Mouse (Mus musculus): ENCODE measurements around the gene Mta2. TPM values are rescaled to one million over a fixed set of nuclear protein-coding genes. Genes with fewer than 3 reads are reported as not detected.
A peak's percentile ranks its signal among the peaks of the same experiment; 100 is the strongest.
"Not testable (repeated sequence)": the region's sequence is repeated elsewhere in the genome, so short reads cannot be mapped to it uniquely, and the experiment has no call there.

Mta2 gene
- total and polyA plus RNA-seq, 3 experiments = 116 to 171 (median 167) TPM

- Histone ChIP-seq H3K4me1 (ENCODE audit: control insufficient read depth in 1 of 2, insufficient read depth in 2 of 2, low read length in 2 of 2) (peaks cover 5 to 21% of the 10 kb centered on the region in 2 experiments; a peak in 3 of 4 replicates), H3K36me3 (ENCODE audit: control insufficient read depth in 1 of 2, insufficient read depth in 2 of 2, low read length in 2 of 2) (peaks cover 0 to 44% of the 10 kb centered on the region in 2 experiments; a peak in 2 of 4 replicates), H3K27ac (ENCODE audit: control insufficient read depth, low read depth, low read length) (no peak overlapping the region), H3K27me3 (ENCODE audit: control insufficient read depth in 1 of 2, insufficient read depth in 2 of 2, low read length in 2 of 2) (no peaks in the 10 kb centered on the region), H3K9me3 (replicated peaks; ENCODE audit: insufficient read depth, low read length) (no peaks in the 10 kb centered on the region), H3K9ac (ENCODE audit: control insufficient read depth, low read depth, low read length, poor library complexity, severe bottlenecking) (no peak overlapping the region; the same call in 1 of the 2 replicates), H3K4me3 (ENCODE audit: control insufficient read depth in 1 of 2, insufficient read depth in 1 of 2, low read depth in 2 of 2, low read length in 2 of 2) (no peak overlapping the region), H3K79me2 (ENCODE audit: control insufficient read depth, insufficient read depth, low read length, poor library complexity) (peaks cover 52% of the 10 kb centered on the region)
- DNase-seq (ENCODE audit: low read depth, low spot score) = no peak
- TF ChIP-seq HCFC1 (IDR thresholded peaks at IDR 0.05; ENCODE audit: low read depth, low read length) = no peak
- no peak for TF ChIP-seq TCF12 (IDR thresholded peaks at IDR 0.05; ENCODE audit: low read depth, low read length)
- TF ChIP-seq ELF1 (IDR thresholded peaks at IDR 0.05; ENCODE audit: low read depth, low read length) = no peak
- TF ChIP-seq MEF2A (IDR thresholded peaks at IDR 0.05; ENCODE audit: extremely low read depth, insufficient replicate concordance, low read depth, low read length, poor library complexity, severe bottlenecking) = no peak
- TF ChIP-seq NELFE (IDR thresholded peaks at IDR 0.05; ENCODE audit: low read depth, low read length) = no peak
- no peak for TF ChIP-seq MYC (IDR thresholded peaks at IDR 0.05; ENCODE audit: low read depth, low read length)
- no peak for TF ChIP-seq TAL1 (IDR thresholded peaks at IDR 0.05; ENCODE audit: low read length)
- TF ChIP-seq CHD1 (IDR thresholded peaks at IDR 0.05; ENCODE audit: low read depth, low read length) = no peak
- TF ChIP-seq TBP (IDR thresholded peaks at IDR 0.05; ENCODE audit: low read depth, low read length) = no peak
Observed at GRCm38 (mm10) chr19:8895397-8895960, 46.2 kb upstream of the Mta2 start.

- peaks cover 0 to 41% of the 10 kb centered on the region in 2 experiments; a peak in 2 of 4 replicates for H3K36me3 ChIP-seq (ENCODE audit: control insufficient read depth in 1 of 2, insufficient read depth in 2 of 2, low read length in 2 of 2)
- peak overlapping the region; percentile 81 for H3K9ac ChIP-seq (ENCODE audit: control insufficient read depth, low read depth, low read length, poor library complexity, severe bottlenecking)
- H3K27me3 ChIP-seq (ENCODE audit: control insufficient read depth in 1 of 2, insufficient read depth in 2 of 2, low read length in 2 of 2); H3K9me3 ChIP-seq (replicated peaks; ENCODE audit: insufficient read depth, low read length); H3K4me3 ChIP-seq (ENCODE audit: control insufficient read depth in 1 of 2, insufficient read depth in 1 of 2, low read depth in 2 of 2, low read length in 2 of 2): not testable (repeated sequence)
- peak; percentile 27 for DNase-seq (ENCODE audit: low read depth, low spot score)
- peaks cover 5 to 21% of the 10 kb centered on the region in 2 experiments; a peak in 3 of 4 replicates for H3K4me1 ChIP-seq (ENCODE audit: control insufficient read depth in 1 of 2, insufficient read depth in 2 of 2, low read length in 2 of 2)
- H3K79me2 ChIP-seq (ENCODE audit: control insufficient read depth, insufficient read depth, low read length, poor library complexity) = peaks cover 51% of the 10 kb centered on the region
- peak overlapping the region; percentile 96 for H3K27ac ChIP-seq (ENCODE audit: control insufficient read depth, low read depth, low read length)
Observed at GRCm38 (mm10) chr19:8896231-8896630, 45.4 kb upstream of the Mta2 start.

GRCm38 (mm10) chr19:8897211-8897864, 44.3 kb upstream of the Mta2 start:
- Histone ChIP-seq H3K4me3 (ENCODE audit: control insufficient read depth in 1 of 2, insufficient read depth in 1 of 2, low read depth in 2 of 2, low read length in 2 of 2) (peak overlapping the region; percentile 14 to 48), H3K79me2 (ENCODE audit: control insufficient read depth, insufficient read depth, low read length, poor library complexity) (peaks cover 51% of the 10 kb centered on the region), H3K4me1 (ENCODE audit: control insufficient read depth in 1 of 2, insufficient read depth in 2 of 2, low read length in 2 of 2) (peaks cover 5 to 21% of the 10 kb centered on the region in 2 experiments; a peak in 3 of 4 replicates), H3K9ac (ENCODE audit: control insufficient read depth, low read depth, low read length, poor library complexity, severe bottlenecking) (peak overlapping the region; percentile 81), H3K27ac (ENCODE audit: control insufficient read depth, low read depth, low read length) (peak overlapping the region; percentile 96), H3K36me3 (ENCODE audit: control insufficient read depth in 1 of 2, insufficient read depth in 2 of 2, low read length in 2 of 2) (peaks cover 0 to 32% of the 10 kb centered on the region in 2 experiments; a peak in 2 of 4 replicates)
- TF ChIP-seq ELF1 (IDR thresholded peaks at IDR 0.05; ENCODE audit: low read depth, low read length) (0 out of 2 replicates have a peak, but pooled peaks have one; percentile 38), MAX (IDR thresholded peaks at IDR 0.05; ENCODE audit: low read length) (peak; percentile 16; the same call in 1 of the 2 replicates), UBTF (IDR thresholded peaks at IDR 0.05; ENCODE audit: borderline replicate concordance, insufficient read depth, low read depth, low read length) (0 out of 2 replicates have a peak, but pooled peaks have one; percentile 44), POLR2A (IDR thresholded peaks at IDR 0.05; ENCODE audit: control insufficient read depth in 1 of 2, insufficient read depth in 1 of 2, low read depth in 1 of 2, low read length in 2 of 2, poor library complexity in 1 of 2) (0 out of 4 replicates have a peak, but pooled peaks of 1 of the 2 experiments have one; percentile 34)
- not testable (repeated sequence) for H3K9me3 ChIP-seq (replicated peaks; ENCODE audit: insufficient read depth, low read length); H3K27me3 ChIP-seq (ENCODE audit: control insufficient read depth in 1 of 2, insufficient read depth in 2 of 2, low read length in 2 of 2)
- DNase-seq (ENCODE audit: low read depth, low spot score) = peak; percentile 76
